In the genomic region with DNA sequence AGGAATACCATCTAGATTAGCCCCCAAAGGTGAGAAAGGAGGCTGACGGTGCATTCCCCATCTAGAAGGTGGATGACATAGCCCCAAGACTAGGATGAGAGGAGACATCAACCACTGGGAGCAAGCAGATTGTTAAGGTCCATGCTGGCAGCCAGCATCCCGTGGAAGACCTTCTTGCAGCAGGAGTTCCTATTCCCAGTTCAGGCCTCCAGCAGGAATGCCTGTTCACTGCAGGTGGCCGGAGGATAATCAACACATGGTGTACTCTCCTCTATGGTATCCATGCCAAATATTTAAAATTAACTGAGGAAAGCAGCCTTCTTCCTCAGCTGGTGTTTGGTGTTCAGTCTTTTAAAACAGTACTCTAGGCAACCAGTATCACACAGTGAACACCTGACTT, we compare ENCODE assay signal across 21 mouse cellular contexts. TPM values are rescaled to one million over a fixed set of nuclear protein-coding genes. Genes with fewer than 3 reads are reported as not detected.
DNase-seq lines count a peak whose midpoint lies in the region.
"Had no signal": no experiment of that assay in that cellular context is flagged by ENCODE, and none has a peak within 500 bp of the region (broad histone marks: within the 10 kb centered on the region; RNA-seq: fewer than 3 reads in every experiment).

No protein-coding gene starts in this region.

- DNase-seq in layer of hippocampus, adult 18-20 months (ENCODE audit: low spot score in 2 of 2): peak; percentile 11 to 35
- DNase-seq in layer of hippocampus, postnatal 36 days: no peak
- DNase-seq in cerebellum, adult 11-12 months: peak; percentile 31
- peak; percentile 35 for DNase-seq in cerebellum, adult 9-10 months
- peak; percentile 13 for DNase-seq in layer of hippocampus, adult 9-10 months (ENCODE audit: low spot score)
- DNase-seq in kidney, adult 8-10 months: no peak
- no peak for DNase-seq in heart, postnatal 4 days
- DNase-seq: B cell, adult 2 months; forebrain, postnatal 0 days; kidney, adult 9 months; kidney, postnatal 14 days; lung, adult 18-20 months; lung, postnatal 10 days; thymus, postnatal 14 days had no signal

RNA-seq across cellular contexts. Expression of a gene that starts 49.4 kb away (rescaled TPM):
- total RNA-seq in layer of hippocampus, adult 18-20 months (2021): under 1 TPM; 0.22 to 0.25 TPM
- total RNA-seq in layer of hippocampus, postnatal 36 days (2021): 1 to 10 TPM in 1 of 2 experiments, under 1 TPM in 1; 0.52 to 1.5 TPM
- not detected for total RNA-seq in heart, postnatal 4 days (2021)
- total RNA-seq: adrenal gland, adult 18-20 months; adrenal gland, postnatal 4 days; CH12.LX; forebrain, postnatal 0 days; gastrocnemius, adult 18-20 months; gastrocnemius, postnatal 4 days; heart, adult 8-10 months; hematopoietic stem cell, adult 5-6 weeks had no signal

Comparison
In these comparisons a context has a peak if more than half of its experiments do, and no peak if none do; other contexts are left out.
1. DNase-seq: peak in layer of hippocampus, adult 18-20 months (2 of 2), cerebellum, adult 11-12 months (single experiment), cerebellum, adult 9-10 months (single experiment) and layer of hippocampus, adult 9-10 months (single experiment); none in layer of hippocampus, postnatal 36 days (0 of 2), kidney, adult 8-10 months (0 of 2) and heart, postnatal 4 days (single experiment).